Mouse (Mus musculus) cerebellum, postnatal 4 days (tissue): ENCODE measurements around the gene Kcnj16.

Experiments used
- DNase-seq, 2 experiments: peaks; one replicate each; pipeline ENCODE4 v3.0.0; 2022; ENCODE audit warnings: low spot score in 2 of 2, mixed read lengths in 1 of 2

Kcnj16 gene

DNA sequence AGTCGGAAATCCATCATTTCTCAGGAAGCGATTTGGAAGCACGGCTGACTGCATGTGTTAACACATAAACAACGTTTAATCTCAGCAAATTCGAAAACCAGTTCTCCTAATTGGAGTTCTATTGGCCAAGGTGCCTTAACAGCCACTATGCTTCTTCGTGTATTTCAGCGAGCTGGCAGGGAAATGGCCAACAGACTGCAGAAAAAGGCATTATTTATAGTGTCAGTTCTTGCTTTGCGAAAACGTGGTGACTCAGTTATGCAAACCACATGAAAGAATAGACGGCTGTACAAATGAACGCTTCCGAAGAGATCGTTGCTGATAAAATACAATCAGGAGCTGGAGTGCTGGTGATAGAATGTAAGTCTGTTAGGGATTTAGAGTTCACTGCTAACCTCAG is 88.2 kb downstream of the Kcnj16 start:
- no peak for DNase-seq

DNA sequence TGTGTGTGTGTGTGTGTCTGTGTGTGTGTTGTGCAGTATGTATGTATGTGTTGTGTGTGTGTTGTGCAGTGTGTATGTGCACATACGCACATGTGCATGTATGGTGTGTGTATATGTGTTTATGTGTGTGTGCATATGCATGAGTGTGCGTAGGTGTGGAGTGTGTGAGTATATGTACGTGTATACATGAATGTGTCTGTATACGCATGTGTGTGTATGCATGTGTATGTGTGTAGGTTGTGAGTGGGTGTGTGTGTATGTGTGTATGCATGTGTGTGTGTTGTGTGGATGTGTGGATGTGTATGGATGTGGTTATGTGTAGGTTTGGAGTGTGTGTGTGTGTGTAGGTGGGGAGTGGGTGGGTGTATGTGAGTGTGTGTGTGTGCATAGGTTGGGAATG is 89.6 kb downstream of the Kcnj16 start:
- no peak for DNase-seq

DNA sequence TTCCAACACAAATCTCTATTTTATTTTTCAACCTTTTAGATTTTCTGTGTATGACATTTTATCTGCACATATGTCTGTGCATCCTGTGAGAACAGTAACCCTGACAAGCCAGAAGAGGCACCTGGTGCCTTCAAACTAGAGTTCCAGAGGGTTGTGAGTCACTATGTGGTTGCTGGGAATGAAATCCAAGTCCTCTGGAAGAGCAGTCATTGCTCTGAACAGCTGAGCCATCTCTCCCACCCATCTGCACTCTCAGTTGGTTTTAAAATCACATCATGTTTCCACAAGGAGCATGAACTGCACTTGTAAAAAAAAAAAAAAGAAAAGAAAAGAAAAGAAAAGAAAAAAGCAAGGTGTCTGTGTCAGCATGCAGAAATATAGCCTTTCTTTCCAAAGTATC is 91.6 kb downstream of the Kcnj16 start:
- DNase-seq = no peak

DNA sequence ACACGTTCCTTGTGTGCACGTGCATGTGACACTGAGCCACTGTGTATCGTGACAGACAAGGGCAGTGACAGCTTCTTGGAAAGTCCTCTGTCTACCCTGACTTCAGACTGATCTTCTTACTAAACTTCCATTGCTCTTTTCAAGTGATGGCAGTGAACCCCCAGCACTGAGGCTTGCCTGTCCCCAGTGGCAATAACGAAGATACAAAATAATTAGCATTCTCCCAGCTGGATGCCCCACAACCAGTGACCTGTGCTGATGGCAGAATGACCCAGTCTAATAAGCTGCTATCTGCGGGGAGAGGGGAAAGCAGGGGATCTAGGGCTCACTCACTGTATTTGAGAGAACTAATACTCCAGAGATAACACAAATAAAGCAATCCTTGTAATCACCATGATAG is 92.4 kb downstream of the Kcnj16 start:
- DNase-seq = no peak

DNA sequence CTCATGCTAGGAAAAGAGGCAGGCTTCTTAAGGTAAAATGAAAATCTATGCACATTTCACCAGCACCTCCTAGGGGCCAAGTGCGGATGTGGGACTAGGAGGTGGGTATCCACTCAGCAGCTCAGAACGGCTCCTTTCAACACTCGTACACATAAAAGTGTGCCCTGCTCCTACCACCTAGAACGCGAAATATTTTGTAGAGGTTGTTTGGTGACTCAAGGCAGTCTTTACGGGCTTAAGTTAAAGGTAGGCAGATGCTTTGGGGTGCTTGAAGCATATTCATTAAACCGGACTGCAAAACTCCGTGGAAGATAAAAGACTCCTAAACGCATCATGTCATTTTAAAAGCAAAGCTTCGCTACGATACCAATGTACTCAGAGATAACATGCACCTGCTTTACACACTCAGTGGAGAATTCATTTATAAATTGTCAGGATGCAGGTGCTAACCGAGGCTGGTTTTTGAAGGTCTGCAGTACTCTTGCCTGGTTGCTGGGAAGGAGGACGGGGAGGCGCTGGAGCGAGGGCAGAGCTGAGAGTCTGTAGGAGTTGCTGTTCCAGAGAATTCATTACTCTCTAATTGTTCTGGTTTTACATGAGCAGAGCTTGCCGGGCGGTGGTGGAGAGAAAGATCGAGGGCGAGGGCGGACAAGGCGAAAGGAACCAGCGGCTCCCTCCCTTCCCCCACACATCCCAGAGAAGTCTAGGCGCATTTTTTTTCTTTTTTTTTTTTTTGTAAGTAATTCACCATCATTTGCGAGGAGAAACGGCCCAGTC is 97.1 kb downstream of the Kcnj16 start:
- DNase-seq = peak; percentile 21 to 45

DNA sequence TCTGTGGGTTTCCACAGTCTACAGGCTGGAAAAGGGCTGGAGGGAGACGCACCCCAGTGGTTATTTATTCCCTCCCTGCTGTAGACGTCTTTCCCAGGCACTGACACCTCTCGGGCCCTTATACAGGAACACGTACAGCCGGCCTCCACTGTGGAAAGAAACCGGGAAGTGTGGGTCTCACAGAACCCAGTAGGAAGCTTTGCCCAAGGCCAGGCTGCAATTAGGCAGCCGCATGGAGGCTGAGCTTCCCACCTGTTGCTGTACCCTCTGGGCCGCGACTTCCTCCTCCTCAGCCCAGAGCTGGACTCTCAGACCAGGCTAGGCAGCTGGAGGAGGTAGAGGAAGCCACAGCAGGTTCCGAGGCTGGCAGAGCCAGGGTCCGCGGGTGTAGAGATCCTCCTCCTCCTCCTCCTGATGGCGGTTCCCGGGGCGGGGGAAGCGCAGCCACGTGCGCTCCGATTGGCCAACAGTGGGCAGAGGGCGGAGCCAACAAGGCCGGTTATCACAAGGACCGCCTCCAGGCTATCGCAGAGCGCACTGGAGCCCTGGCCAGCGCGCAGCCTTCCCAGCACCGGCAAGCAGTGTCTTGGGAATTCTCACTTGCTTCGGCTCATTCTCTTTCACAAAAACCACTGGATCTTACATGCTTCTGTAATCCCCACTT is 97.9 kb downstream of the Kcnj16 start, which contains the start of gene Kcnj2:
Gene Kcnj2 (plus strand): TSS at position 530 of the 664 bp plus-strand sequence.
- peak; percentile 76 to 88 for DNase-seq

DNA sequence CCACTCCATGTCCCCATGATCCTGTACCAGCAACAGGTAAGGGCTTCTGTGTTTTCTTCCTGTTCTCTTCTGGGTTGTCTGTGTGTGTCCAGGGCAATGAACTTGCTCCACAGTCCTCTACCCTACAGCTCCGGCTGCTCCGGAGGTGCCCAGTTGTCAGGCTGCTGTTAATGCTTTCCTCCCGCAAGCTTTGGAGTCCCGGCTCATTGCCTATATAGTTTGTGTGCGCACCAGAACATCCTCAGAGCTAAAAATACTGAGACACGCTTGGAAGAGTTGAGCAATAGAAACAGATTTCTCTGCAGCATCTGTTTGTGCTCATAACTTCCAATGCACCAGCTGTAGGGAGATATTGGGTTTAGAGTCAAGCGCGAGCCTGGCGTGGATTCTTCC is 98.5 kb downstream of the Kcnj16 start:
- no peak for DNase-seq

DNA sequence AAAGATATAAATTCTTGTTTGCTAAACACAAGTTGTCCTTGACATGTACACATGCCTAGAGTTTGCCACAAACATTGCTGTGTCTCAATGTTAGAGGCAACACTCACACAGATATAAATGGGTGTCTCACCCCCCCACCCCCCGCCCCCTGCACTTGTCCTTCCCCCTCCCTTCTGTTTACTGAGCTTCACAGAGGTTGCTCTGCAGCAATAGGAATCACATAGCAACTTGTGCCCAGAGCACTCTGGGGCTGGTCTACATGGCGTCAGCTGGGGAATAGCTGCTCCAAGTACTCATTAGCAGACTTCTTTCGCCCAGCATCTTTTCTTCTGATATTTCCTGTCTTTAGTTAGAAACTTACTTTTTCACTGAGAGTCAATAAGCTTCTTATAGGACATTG is 100.0 kb downstream of the Kcnj16 start:
- no peak for DNase-seq

DNA sequence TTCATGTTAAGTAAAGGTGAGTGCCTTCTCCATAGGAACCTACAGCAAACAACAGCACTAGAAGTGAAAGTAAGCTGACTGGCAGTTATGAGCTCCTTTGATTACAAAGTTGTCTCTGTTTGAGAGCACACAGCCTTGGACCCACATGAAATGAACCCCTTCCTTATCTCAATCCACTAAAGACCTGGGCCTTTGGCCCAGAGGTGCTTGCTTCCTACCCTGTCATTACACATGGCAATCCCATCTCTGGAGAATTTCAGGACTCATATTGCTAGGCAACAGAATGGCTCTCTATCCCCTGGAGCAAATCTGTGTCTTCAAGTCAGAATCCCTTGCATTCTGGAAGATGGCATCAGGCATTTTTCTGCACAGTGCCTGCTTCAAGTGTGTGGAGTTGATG is 102.6 kb downstream of the Kcnj16 start:
- no peak for DNase-seq

DNA sequence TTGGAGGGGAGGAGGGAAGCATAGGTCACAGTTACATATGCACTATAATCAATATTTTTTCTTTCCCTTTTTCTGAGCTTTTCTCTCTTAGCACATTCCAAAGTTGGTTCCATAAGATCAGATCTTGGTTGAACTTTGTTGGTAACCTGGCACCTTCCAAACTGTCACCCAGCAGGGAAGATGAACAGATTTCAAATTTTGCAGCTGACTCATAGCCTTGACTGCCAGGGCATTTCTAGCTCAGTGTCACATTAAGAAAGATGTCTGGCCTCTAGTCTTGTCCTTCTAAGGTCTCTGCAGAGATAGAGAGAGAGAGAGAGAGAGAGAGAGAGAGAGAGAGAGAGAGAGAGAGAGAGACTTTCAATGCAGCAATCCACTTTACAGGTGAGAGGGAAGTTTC is 106.3 kb downstream of the Kcnj16 start:
- DNase-seq = no peak
